Mouse (Mus musculus) forebrain, postnatal 0 days (tissue): ENCODE measurements at regions not wholly inside any gene's neighbourhood (a gene's known extent, or its start where the extent isn't known, plus 50 kb on each side); places are given as distances from the start of the nearest gene placed in this dataset.

Source experiments
- ATAC-seq: fragments of 200-750 bp; cut with Nextera tagmentation; 2 replicates; pipeline ENCODE4 v1.8.0; 2017; ENCODE audit warnings: mild to moderate bottlenecking, moderate library complexity
- DNase-seq: peaks from one replicate; pipeline ENCODE4 v3.0.0-alpha.2; 2015
- H3K27ac ChIP-seq: fragments of 300-500 bp; sonication (generic); 2 replicates; pipeline ENCODE4 v1.5.1; 2014; ENCODE audit warnings: low read depth, mild to moderate bottlenecking, antibody characterized with exemption, low read length, moderate library complexity, mixed read lengths
- H3K27me3 ChIP-seq: fragments of 300-500 bp; sonication (generic); 2 replicates; pipeline ENCODE4 v1.6.1; 2014; ENCODE audit warnings: mild to moderate bottlenecking, low read length, mixed read lengths; ENCODE audit not compliant: insufficient read depth
- H3K36me3 ChIP-seq: fragments of 300-500 bp; sonication (generic); 2 replicates; pipeline ENCODE4 v1.6.1; 2014; ENCODE audit warnings: mild to moderate bottlenecking, moderate library complexity; ENCODE audit not compliant: insufficient read depth
- H3K4me1 ChIP-seq: fragments of 300-500 bp; sonication (generic); 2 replicates; pipeline ENCODE4 v1.6.1; 2014; ENCODE audit warnings: antibody characterized with exemption; ENCODE audit not compliant: insufficient read depth
- H3K4me2 ChIP-seq: fragments of 300-500 bp; sonication (generic); 2 replicates; pipeline ENCODE4 v1.6.1; 2014; ENCODE audit warnings: low read depth, mild to moderate bottlenecking, moderate library complexity
- H3K4me3 ChIP-seq: fragments of 300-500 bp; sonication (generic); 2 replicates; pipeline ENCODE4 v1.5.1; 2014; ENCODE audit warnings: low read depth, low read length, mixed read lengths
- H3K9ac ChIP-seq: fragments of 300-500 bp; sonication (generic); 2 replicates; pipeline ENCODE4 v1.6.1; 2014; ENCODE audit warnings: mild to moderate bottlenecking
- H3K9me3 ChIP-seq: fragments of 300-500 bp; sonication (generic); 2 replicates; pipeline ENCODE4 v1.6.1; 2016; ENCODE audit warnings: low read length
- CTCF ChIP-seq: sonication (generic); IDR thresholded peaks from 2 replicates; pipeline ENCODE4 v1.5.1; 2016; ENCODE audit warnings: antibody characterized with exemption, control low read depth, low read depth
- WGBS: fragments of 180-500 bp; shearing (Covaris S2); extraction: QIAGEN DNeasy Blood & Tissue Kit; methylation state at CpG from one replicate; pipeline ENCODE4 v1.1.7; 2014; 5-methylcytosine and 5-hydroxymethylcytosine counted together

GRCm38 (mm10) chr9:80697171-80697570 lies 231.9 kb upstream of the Impg1 start:
- H3K4me1 ChIP-seq: no peaks in the 10 kb centered on the region
- H3K36me3 ChIP-seq: no peaks in the 10 kb centered on the region
- H3K27ac ChIP-seq: no peak overlapping the region
- no peak overlapping the region for H3K4me3 ChIP-seq
- H3K9me3 ChIP-seq: no peaks in the 10 kb centered on the region
- H3K9ac ChIP-seq: no peak overlapping the region
- no peak for ATAC-seq
- H3K4me2 ChIP-seq: no peak overlapping the region
- no peak for DNase-seq
- no peaks in the 10 kb centered on the region for H3K27me3 ChIP-seq
- WGBS: 80% methylated on average over 2 of the region's 2 CpGs
- TF ChIP-seq CTCF: no peak

GRCm38 (mm10) chr9:80688481-80689086 lies 223.3 kb upstream of the Impg1 start:
- ATAC-seq (peak; percentile 48; the same call in 1 of the 2 replicates), DNase-seq (peak; percentile 11)
- no peak overlapping the region for H3K9ac ChIP-seq
- H3K4me1 ChIP-seq: no peaks in the 10 kb centered on the region
- no peak for TF ChIP-seq CTCF
- H3K27me3 ChIP-seq: no peaks in the 10 kb centered on the region
- 44% methylated on average over 9 of the region's 9 CpGs for WGBS
- no peaks in the 10 kb centered on the region for H3K36me3 ChIP-seq
- no peaks in the 10 kb centered on the region for H3K9me3 ChIP-seq
- H3K4me2 ChIP-seq: no peak overlapping the region
- no peak overlapping the region for H3K27ac ChIP-seq
- no peak overlapping the region for H3K4me3 ChIP-seq

- Histone ChIP-seq H3K9me3 (no peaks in the 10 kb centered on the region), H3K4me1 (no peaks in the 10 kb centered on the region), H3K27ac (no peak overlapping the region), H3K9ac (no peak overlapping the region), H3K36me3 (no peaks in the 10 kb centered on the region), H3K4me3 (no peak overlapping the region), H3K27me3 (no peaks in the 10 kb centered on the region), H3K4me2 (no peak overlapping the region)
- TF ChIP-seq CTCF: no peak
- DNase-seq: no peak
- no peak for ATAC-seq
- 71% methylated on average over 5 of the region's 5 CpGs for WGBS
Measured at GRCm38 (mm10) chr9:80683030-80683692, 217.9 kb upstream of the Impg1 start.

GRCm38 (mm10) chr9:80681709-80682108 lies 216.4 kb upstream of the Impg1 start:
- Histone ChIP-seq H3K9ac (no peak overlapping the region), H3K4me2 (no peak overlapping the region), H3K9me3 (no peaks in the 10 kb centered on the region), H3K27me3 (no peaks in the 10 kb centered on the region), H3K4me1 (no peaks in the 10 kb centered on the region), H3K27ac (no peak overlapping the region), H3K4me3 (no peak overlapping the region), H3K36me3 (no peaks in the 10 kb centered on the region)
- WGBS: 95% methylated on average over 2 of the region's 2 CpGs
- TF ChIP-seq CTCF: no peak
- DNase-seq (no peak), ATAC-seq (no peak)

- no peak for TF ChIP-seq CTCF
- Histone ChIP-seq H3K27me3 (no peaks in the 10 kb centered on the region), H3K9ac (no peak overlapping the region), H3K27ac (no peak overlapping the region), H3K4me2 (no peak overlapping the region), H3K4me1 (no peaks in the 10 kb centered on the region), H3K4me3 (no peak overlapping the region), H3K36me3 (no peaks in the 10 kb centered on the region), H3K9me3 (no peaks in the 10 kb centered on the region; the same call in 1 of the 2 replicates)
- WGBS: 94% methylated on average over 1 of the region's 1 CpGs
- DNase-seq: no peak
- ATAC-seq: no peak
Measured at GRCm38 (mm10) chr9:80671483-80671882, 206.2 kb upstream of the Impg1 start.

GRCm38 (mm10) chr9:80668575-80669248 lies 203.4 kb upstream of the Impg1 start:
- TF ChIP-seq CTCF: no peak
- ATAC-seq: no peak
- no peaks in the 10 kb centered on the region for H3K9me3 ChIP-seq
- no peak overlapping the region for H3K9ac ChIP-seq
- H3K4me2 ChIP-seq: no peak overlapping the region
- 65% methylated on average over 5 of the region's 5 CpGs for WGBS
- no peak for DNase-seq
- H3K27ac ChIP-seq: no peak overlapping the region
- no peaks in the 10 kb centered on the region for H3K36me3 ChIP-seq
- H3K27me3 ChIP-seq: no peaks in the 10 kb centered on the region
- H3K4me1 ChIP-seq: no peaks in the 10 kb centered on the region
- no peak overlapping the region for H3K4me3 ChIP-seq

- DNase-seq: no peak
- Histone ChIP-seq H3K4me2 (no peak overlapping the region), H3K27me3 (no peaks in the 10 kb centered on the region), H3K36me3 (no peaks in the 10 kb centered on the region), H3K9ac (no peak overlapping the region), H3K4me3 (no peak overlapping the region), H3K4me1 (no peaks in the 10 kb centered on the region), H3K9me3 (no peaks in the 10 kb centered on the region), H3K27ac (no peak overlapping the region)
- ATAC-seq: no peak
- TF ChIP-seq CTCF: no peak
- WGBS: 76% methylated on average over 1 of the region's 1 CpGs
Measured at GRCm38 (mm10) chr9:80658755-80659154, 193.5 kb upstream of the Impg1 start.
